Mouse (Mus musculus): ENCODE data around the gene Gm8879. TPM values are rescaled to one million over a fixed set of nuclear protein-coding genes. Genes with fewer than 3 reads are reported as not detected.

Gm8879 gene
- polyA plus RNA-seq (2014; fragmentation: Illumina TruSeq; extraction: RNeasy Lipid Tissue Mini Kit (QIAGEN cat#74804); ENCODE audit: low replicate concordance): not detected

GRCm38 (mm10) chr5:11127334-11127733, at the start of gene Gm8879:
Gene Gm8879 (plus strand): TSS chr5:11127634.

Other genes starting within 250 kb of the Gm8879 start
- gene Gm8871, start 179.8 kb upstream of the Gm8879 start, polyA plus RNA-seq (2014; fragmentation: Illumina TruSeq; extraction: RNeasy Lipid Tissue Mini Kit (QIAGEN cat#74804); ENCODE audit: low replicate concordance): not detected
- not detected for gene Gm8857, start 179.8 kb upstream of the Gm8879 start, polyA plus RNA-seq (2014; fragmentation: Illumina TruSeq; extraction: RNeasy Lipid Tissue Mini Kit (QIAGEN cat#74804); ENCODE audit: low replicate concordance)
- gene Gm5861, start 55.4 kb downstream of the Gm8879 start, polyA plus RNA-seq (2014; fragmentation: Illumina TruSeq; extraction: RNeasy Lipid Tissue Mini Kit (QIAGEN cat#74804); ENCODE audit: low replicate concordance): not detected
- not detected for gene Gm8890, start 128.4 kb downstream of the Gm8879 start, polyA plus RNA-seq (2014; fragmentation: Illumina TruSeq; extraction: RNeasy Lipid Tissue Mini Kit (QIAGEN cat#74804); ENCODE audit: low replicate concordance)
- not detected for gene Speer1, start 213.9 kb downstream of the Gm8879 start, polyA plus RNA-seq (2014; fragmentation: Illumina TruSeq; extraction: RNeasy Lipid Tissue Mini Kit (QIAGEN cat#74804); ENCODE audit: low replicate concordance)

Measured in small intestine, adult 10 weeks (tissue).